In genomic region chr7:128373751-128374150, GRCm38 (mm10) we compare ENCODE assay signal across 30 mouse cellular contexts. TPM values are rescaled to one million over a fixed set of nuclear protein-coding genes. Genes with fewer than 3 reads are reported as not detected.
DNase-seq lines count a peak whose midpoint lies in the region; ATAC-seq and TF ChIP-seq lines count a peak whose summit lies in the region.
"Had no signal": no experiment of that assay in that cellular context is flagged by ENCODE, and none has a peak within 500 bp of the region (broad histone marks: within the 10 kb centered on the region; RNA-seq: fewer than 3 reads in every experiment).

No protein-coding gene starts in this region.

- DNase-seq in spleen, adult 2 months (ENCODE audit: low read depth in 1 of 2, low spot score in 2 of 2): no peak
- no peak for DNase-seq in spleen, postnatal 36 days (ENCODE audit: low spot score in 2 of 2)
- peak; percentile 66 for DNase-seq in thymus, postnatal 14 days
- DNase-seq in lung, postnatal 0 days (ENCODE audit: low spot score): no peak
- no peak for DNase-seq in embryo, embryonic 10.5 days (ENCODE audit: low spot score)
- DNase-seq: adrenal gland, postnatal 10 days; adrenal gland, postnatal 36 days; B cell, adult 2 months; cerebellum, adult 18-20 months; cerebellum, adult 9-11 months; cerebellum, postnatal 25 days; embryo, embryonic 11 days; gastrocnemius, postnatal 10 days; gastrocnemius, postnatal 36 days; heart, adult 11 months; heart, postnatal 10 days; heart, postnatal 36 days had no signal

- no peaks in the 10 kb centered on the region for H3K27me3 ChIP-seq in spleen, adult 2 months (ENCODE audit: control insufficient read depth, insufficient read depth, low read length)
- H3K27me3 ChIP-seq in lung, postnatal 0 days (replicated peaks; ENCODE audit: insufficient read depth, low read length): no peaks in the 10 kb centered on the region
- H3K27me3 ChIP-seq in intestine, embryonic 16.5 days (replicated peaks; ENCODE audit: control insufficient read depth, insufficient read depth, low read length): no peaks in the 10 kb centered on the region
- H3K27me3 ChIP-seq: embryonic facial prominence, embryonic 13.5 days; forebrain, embryonic 13.5 days; heart, embryonic 12.5 days; heart, embryonic 15.5 days; hindbrain, embryonic 13.5 days had no signal

- no peak overlapping the region for H3K4me2 ChIP-seq in lung, postnatal 0 days (replicated peaks; ENCODE audit: low read depth, low read length)
- H3K4me2 ChIP-seq in intestine, embryonic 16.5 days (ENCODE audit: low read depth, low read length): no peak overlapping the region
- H3K4me2 ChIP-seq: embryonic facial prominence, embryonic 13.5 days; forebrain, embryonic 13.5 days; heart, embryonic 12.5 days; heart, embryonic 15.5 days; hindbrain, embryonic 13.5 days had no signal

- no peak for TF ChIP-seq CTCF in spleen, adult 2 months (IDR thresholded peaks at IDR 0.05; ENCODE audit: extremely low read depth, insufficient read depth, insufficient read length, insufficient replicate concordance)
- TF ChIP-seq CTCF in lung, postnatal 0 days (IDR thresholded peaks at IDR 0.05): no peak

- no peaks in the 10 kb centered on the region for H3K9me3 ChIP-seq in lung, postnatal 0 days (ENCODE audit: low read length)
- H3K9me3 ChIP-seq in intestine, embryonic 16.5 days (ENCODE audit: control insufficient read depth, low read length): no peaks in the 10 kb centered on the region
- H3K9me3 ChIP-seq: embryonic facial prominence, embryonic 10.5 days; embryonic facial prominence, embryonic 13.5 days; heart, embryonic 15.5 days; hindbrain, embryonic 10.5 days; hindbrain, embryonic 13.5 days had no signal

- H3K36me3 ChIP-seq in spleen, adult 2 months (ENCODE audit: control insufficient read depth, insufficient read depth, low read length): no peaks in the 10 kb centered on the region
- no peaks in the 10 kb centered on the region for H3K36me3 ChIP-seq in lung, postnatal 0 days (ENCODE audit: insufficient read depth, low read length)
- H3K36me3 ChIP-seq in intestine, embryonic 16.5 days (ENCODE audit: control insufficient read depth, insufficient read depth, low read length): peaks cover 7% of the 10 kb centered on the region; the same call in 1 of the 2 replicates
- H3K36me3 ChIP-seq: embryonic facial prominence, embryonic 10.5 days; embryonic facial prominence, embryonic 13.5 days; heart, embryonic 15.5 days; hindbrain, embryonic 10.5 days had no signal

- H3K4me1 ChIP-seq in spleen, adult 2 months (ENCODE audit: control insufficient read depth, insufficient read depth, insufficient read length): peaks cover 38% of the 10 kb centered on the region
- H3K4me1 ChIP-seq in lung, postnatal 0 days (ENCODE audit: insufficient read depth, low read depth, low read length): no peaks in the 10 kb centered on the region
- H3K4me1 ChIP-seq in intestine, embryonic 16.5 days (ENCODE audit: control insufficient read depth, insufficient read depth, low read length): no peaks in the 10 kb centered on the region
- H3K4me1 ChIP-seq: embryonic facial prominence, embryonic 10.5 days; embryonic facial prominence, embryonic 13.5 days; forebrain, embryonic 13.5 days; heart, embryonic 12.5 days; heart, embryonic 15.5 days; hindbrain, embryonic 10.5 days; hindbrain, embryonic 13.5 days had no signal

- TF ChIP-seq EP300 in lung, postnatal 0 days (IDR thresholded peaks at IDR 0.05): no peak

- H3K4me3 ChIP-seq in spleen, adult 2 months (ENCODE audit: extremely low read depth, insufficient read depth, insufficient read length): no peak overlapping the region
- no peak overlapping the region for H3K4me3 ChIP-seq in lung, postnatal 0 days (ENCODE audit: low read depth, low read length)
- no peak overlapping the region for H3K4me3 ChIP-seq in intestine, embryonic 16.5 days (ENCODE audit: low read length)
- H3K4me3 ChIP-seq: embryonic facial prominence, embryonic 10.5 days; embryonic facial prominence, embryonic 13.5 days; erythroblast, embryonic 14.5 days; forebrain, embryonic 13.5 days; heart, embryonic 12.5 days; heart, embryonic 15.5 days; hindbrain, embryonic 10.5 days; hindbrain, embryonic 13.5 days had no signal

- 47% methylated on average over 8 of the region's 8 CpGs for WGBS in spleen, adult 2 months
- WGBS in lung, postnatal 0 days: 83% methylated on average over 8 of the region's 8 CpGs
- 84% methylated on average over 8 of the region's 8 CpGs for WGBS in intestine, embryonic 16.5 days

- no peak for TF ChIP-seq POLR2A in spleen, adult 2 months (IDR thresholded peaks at IDR 0.05; ENCODE audit: low read depth, low read length)

- peak overlapping the region; percentile 58; the same call in 1 of the 2 replicates for H3K27ac ChIP-seq in spleen, adult 2 months (ENCODE audit: insufficient read depth, low read length)
- H3K27ac ChIP-seq in lung, postnatal 0 days (ENCODE audit: low read length): no peak overlapping the region
- no peak overlapping the region for H3K27ac ChIP-seq in intestine, embryonic 16.5 days (ENCODE audit: low read length)
- H3K27ac ChIP-seq: embryonic facial prominence, embryonic 10.5 days; embryonic facial prominence, embryonic 13.5 days; forebrain, embryonic 13.5 days; heart, embryonic 15.5 days; hindbrain, embryonic 10.5 days; hindbrain, embryonic 13.5 days had no signal

- no peak overlapping the region for H3K9ac ChIP-seq in lung, postnatal 0 days (replicated peaks; ENCODE audit: low read depth)
- H3K9ac ChIP-seq in intestine, embryonic 16.5 days (ENCODE audit: low read depth, low read length): no peak overlapping the region
- H3K9ac ChIP-seq: embryonic facial prominence, embryonic 13.5 days; forebrain, embryonic 13.5 days; heart, embryonic 12.5 days; heart, embryonic 15.5 days; hindbrain, embryonic 13.5 days had no signal

- ATAC-seq in CD4-positive, CD25-positive, alpha-beta regulatory T cell, adult 4 months: peak; percentile 8
- 0 out of 2 replicates have a peak, but pooled peaks have one; percentile 41 for ATAC-seq in granulocyte monocyte progenitor cell, adult 5-6 weeks (replicated peaks; ENCODE audit: poor library complexity, severe bottlenecking)
- no peak for ATAC-seq in lung, postnatal 0 days
- ATAC-seq in intestine, embryonic 16.5 days: no peak
- ATAC-seq: forebrain, embryonic 13.5 days; forebrain, embryonic 16.5 days; hindbrain, embryonic 16.5 days had no signal

RNA-seq across cellular contexts. Expression of gene Rgs10, which starts 44.8 kb away (rescaled TPM):
- 20.8 and 21.6 TPM in 2 replicates for polyA plus RNA-seq in spleen, adult 2 months (2012; rRNA removed)
- 100 to 1,000 TPM; 541 to 576 TPM for polyA plus RNA-seq in CD4-positive, CD25-positive, alpha-beta regulatory T cell, adult 4 months (2017; shearing (Covaris generic))
- 89.9 and 96.4 TPM in 2 replicates for total RNA-seq in granulocyte monocyte progenitor cell, adult 5-6 weeks (2014; fragmentation: Nextera tagmentation)
- total RNA-seq in granulocyte monocyte progenitor cell, adult 5-6 weeks (2017): 36.1 and 66.2 TPM in 2 replicates
- polyA plus RNA-seq in lung, postnatal 0 days (2015; fragmentation: Nextera tagmentation; extraction: Ambion mirVana): 38.7 and 43.1 TPM in 2 replicates
- polyA plus RNA-seq in intestine, embryonic 16.5 days (2015; fragmentation: Nextera tagmentation; extraction: Ambion mirVana): 28.1 and 30.3 TPM in 2 replicates

Comparison
In these comparisons a context has a peak if more than half of its experiments do, and no peak if none do; other contexts are left out.
1. ATAC-seq: peak in CD4-positive, CD25-positive, alpha-beta regulatory T cell, adult 4 months (single experiment) and granulocyte monocyte progenitor cell, adult 5-6 weeks (single experiment); none in lung, postnatal 0 days (single experiment) and intestine, embryonic 16.5 days (single experiment).
2. RNA of gene Rgs10, which starts 44.8 kb away (polyA plus RNA-seq): 541 to 576 TPM in CD4-positive, CD25-positive, alpha-beta regulatory T cell, adult 4 months; 38.7 to 43.1 TPM in lung, postnatal 0 days, 28.1 to 30.3 TPM in intestine, embryonic 16.5 days and 20.8 to 21.6 TPM in spleen, adult 2 months; every median in the first group is over 10 times any median in the second.